Comparison of ENCODE assay signal across 7 mouse cellular contexts in genomic region chr6:28423767-28424695, GRCm38 (mm10). TPM values are rescaled to one million over a fixed set of nuclear protein-coding genes. Genes with fewer than 3 reads are reported as not detected.
DNase-seq lines count a peak whose midpoint lies in the region; TF ChIP-seq lines count a peak whose summit lies in the region.

No protein-coding gene starts in this region.

- H3K4me3 ChIP-seq in limb, embryonic 10.5 days, result peak overlapping the region; percentile 94
- peak overlapping the region; percentile 80 for H3K4me3 ChIP-seq in midbrain, embryonic 10.5 days
- peak overlapping the region; percentile 99 for H3K4me3 ChIP-seq in small intestine, adult 2 months (ENCODE audit: low read depth, low read length)

- H3K4me1 ChIP-seq in limb, embryonic 10.5 days, result peaks cover 36% of the 10 kb centered on the region
- peaks cover 50% of the 10 kb centered on the region for H3K4me1 ChIP-seq in midbrain, embryonic 10.5 days
- H3K4me1 ChIP-seq in small intestine, adult 2 months (ENCODE audit: control insufficient read depth, insufficient read depth, insufficient read length, low read length), result peaks cover 18% of the 10 kb centered on the region

- WGBS in limb, embryonic 10.5 days, result 12% methylated on average over 45 of the region's 46 CpGs
- WGBS in midbrain, embryonic 10.5 days, result 11% methylated on average over 45 of the region's 46 CpGs
- 4% methylated on average over 45 of the region's 46 CpGs for WGBS in small intestine, adult 2 months

- DNase-seq in ZHBTc4 (ENCODE audit: low read depth, low spot score), result peak; percentile 50
- peak; percentile 76 to 79 for DNase-seq in cerebellum, postnatal 10 days
- DNase-seq in frontal cortex, postnatal 14 days (ENCODE audit: low spot score in 2 of 2), result peak; percentile 40 to 42
- peak; percentile 65 for DNase-seq in induced T-regulatory cell, adult 2 months (ENCODE audit: low read depth)
- DNase-seq in limb, embryonic 10.5 days (ENCODE audit: low spot score), result peak; percentile 71
- peak; percentile 54 for DNase-seq in midbrain, embryonic 10.5 days (ENCODE audit: low spot score)

- TF ChIP-seq POLR2A in small intestine, adult 2 months (IDR thresholded peaks at IDR 0.05; ENCODE audit: low read depth, low read length), result no peak

- TF ChIP-seq CTCF in small intestine, adult 2 months (IDR thresholded peaks at IDR 0.05; ENCODE audit: extremely low read depth, insufficient read length, insufficient replicate concordance, low read depth, low read length), result no peak

- H3K9me3 ChIP-seq in limb, embryonic 10.5 days (replicated peaks), result no peaks in the 10 kb centered on the region
- no peaks in the 10 kb centered on the region for H3K9me3 ChIP-seq in midbrain, embryonic 10.5 days (replicated peaks)

- no peaks in the 10 kb centered on the region for H3K27me3 ChIP-seq in limb, embryonic 10.5 days (ENCODE audit: low read depth, poor library complexity, severe bottlenecking)
- no peaks in the 10 kb centered on the region for H3K27me3 ChIP-seq in midbrain, embryonic 10.5 days (ENCODE audit: low read depth, poor library complexity, severe bottlenecking)
- H3K27me3 ChIP-seq in small intestine, adult 2 months (ENCODE audit: control insufficient read depth, insufficient read depth, low read length), result no peaks in the 10 kb centered on the region

- peak overlapping the region; percentile 95 for H3K27ac ChIP-seq in limb, embryonic 10.5 days
- H3K27ac ChIP-seq in midbrain, embryonic 10.5 days (replicated peaks), result peak overlapping the region; percentile 95
- H3K27ac ChIP-seq in small intestine, adult 2 months (ENCODE audit: insufficient read depth, low read depth, low read length), result peak overlapping the region; percentile 67

- H3K36me3 ChIP-seq in limb, embryonic 10.5 days, result peaks cover 29% of the 10 kb centered on the region
- H3K36me3 ChIP-seq in midbrain, embryonic 10.5 days, result peaks cover 30% of the 10 kb centered on the region
- peaks cover 14% of the 10 kb centered on the region for H3K36me3 ChIP-seq in small intestine, adult 2 months (ENCODE audit: control insufficient read depth, insufficient read depth, low read length)

RNA-seq across cellular contexts. Expression of gene Arf5, which starts 0.7 kb away (rescaled TPM):
- polyA plus RNA-seq in limb, embryonic 10.5 days (2016; fragmentation: Nextera tagmentation; extraction: Ambion mirVana), result 251 and 298 TPM in 2 replicates
- 299 and 324 TPM in 2 replicates for polyA plus RNA-seq in midbrain, embryonic 10.5 days (2016; fragmentation: Nextera tagmentation; extraction: Ambion mirVana)
- 564 and 1,346 TPM in 2 replicates for polyA plus RNA-seq in small intestine, adult 2 months (2012; rRNA removed)

RNA-seq across cellular contexts. Expression of gene Fscn3, which starts 3.6 kb away (rescaled TPM):
- not detected in 2 replicates for polyA plus RNA-seq in limb, embryonic 10.5 days (2016; fragmentation: Nextera tagmentation; extraction: Ambion mirVana)
- polyA plus RNA-seq in midbrain, embryonic 10.5 days (2016; fragmentation: Nextera tagmentation; extraction: Ambion mirVana), result 0.06 TPM in 1 of 2 replicates, not detected in the other
- 0.41 TPM in 1 of 2 replicates, not detected in the other for polyA plus RNA-seq in small intestine, adult 2 months (2012; rRNA removed)

RNA-seq across cellular contexts. Expression of gene Gcc1, which starts 4.2 kb away (rescaled TPM):
- 8.3 and 10.7 TPM in 2 replicates for polyA plus RNA-seq in limb, embryonic 10.5 days (2016; fragmentation: Nextera tagmentation; extraction: Ambion mirVana)
- polyA plus RNA-seq in midbrain, embryonic 10.5 days (2016; fragmentation: Nextera tagmentation; extraction: Ambion mirVana), result 11.3 and 11.4 TPM in 2 replicates
- 5.6 and 6.3 TPM in 2 replicates for polyA plus RNA-seq in small intestine, adult 2 months (2012; rRNA removed)

RNA-seq across cellular contexts. Expression of gene Pax4, which starts 25.1 kb away (rescaled TPM):
- polyA plus RNA-seq in limb, embryonic 10.5 days (2016; fragmentation: Nextera tagmentation; extraction: Ambion mirVana), result not detected in 2 replicates
- 0.21 TPM in 1 of 2 replicates, not detected in the other for polyA plus RNA-seq in midbrain, embryonic 10.5 days (2016; fragmentation: Nextera tagmentation; extraction: Ambion mirVana)
- polyA plus RNA-seq in small intestine, adult 2 months (2012; rRNA removed), result 0.39 and 0.69 TPM in 2 replicates

RNA-seq across cellular contexts. Expression of gene Zfp800, which starts 26.2 kb away (rescaled TPM):
- polyA plus RNA-seq in limb, embryonic 10.5 days (2016; fragmentation: Nextera tagmentation; extraction: Ambion mirVana), result 10.5 and 12.2 TPM in 2 replicates
- 25.6 and 27.8 TPM in 2 replicates for polyA plus RNA-seq in midbrain, embryonic 10.5 days (2016; fragmentation: Nextera tagmentation; extraction: Ambion mirVana)
- polyA plus RNA-seq in small intestine, adult 2 months (2012; rRNA removed), result 2.1 and 3.1 TPM in 2 replicates

Comparison
In these comparisons a context has a peak if more than half of its experiments do, and no peak if none do; other contexts are left out.
1. Peak in every context shown above with its lines: DNase-seq, H3K4me3 ChIP-seq and H3K27ac ChIP-seq.